Mouse (Mus musculus) liver, embryonic 15.5 days (tissue): ENCODE data around the gene Pgap3. TPM values are rescaled to one million over a fixed set of nuclear protein-coding genes. Genes with fewer than 3 reads are reported as not detected.

Experiments
- ATAC-seq: fragments of 200-750 bp; cut with Nextera tagmentation; 2 replicates; pipeline ENCODE4 v1.8.0; 2017; ENCODE audit warnings: moderate number of reproducible peaks, mild to moderate bottlenecking, moderate library complexity; ENCODE audit not compliant: insufficient read depth
- H3K27ac ChIP-seq: fragments of 300-500 bp; sonication (generic); replicated peaks from 2 replicates; pipeline ENCODE4 v1.5.1; 2015; ENCODE audit warnings: mild to moderate bottlenecking, inconsistent platforms
- H3K27me3 ChIP-seq: fragments of 300-500 bp; sonication (generic); 2 replicates; pipeline ENCODE4 v1.6.1; 2015; ENCODE audit warnings: mild to moderate bottlenecking, inconsistent platforms
- H3K36me3 ChIP-seq: fragments of 300-500 bp; sonication (generic); replicated peaks from 2 replicates; pipeline ENCODE4 v1.6.1; 2015; ENCODE audit warnings: moderate library complexity, mild to moderate bottlenecking, inconsistent platforms
- H3K4me1 ChIP-seq: fragments of 300-500 bp; sonication (generic); replicated peaks from 2 replicates; pipeline ENCODE4 v1.6.1; 2015; ENCODE audit warnings: inconsistent platforms
- H3K4me2 ChIP-seq: fragments of 300-500 bp; sonication (generic); 2 replicates; pipeline ENCODE4 v1.6.1; 2015; ENCODE audit warnings: moderate library complexity, mild to moderate bottlenecking, inconsistent platforms
- H3K4me3 ChIP-seq: fragments of 300-500 bp; sonication (generic); replicated peaks from 2 replicates; pipeline ENCODE4 v1.5.1; 2015; ENCODE audit warnings: mild to moderate bottlenecking, inconsistent platforms
- H3K9ac ChIP-seq: fragments of 300-500 bp; sonication (generic); 2 replicates; pipeline ENCODE4 v1.6.1; 2015; ENCODE audit warnings: moderate library complexity, mild to moderate bottlenecking, inconsistent platforms
- H3K9me3 ChIP-seq: fragments of 300-500 bp; sonication (generic); replicated peaks from 2 replicates; pipeline ENCODE4 v1.6.1; 2016; ENCODE audit warnings: inconsistent platforms
- WGBS: fragments of 180-500 bp; shearing (Covaris S2); methylation state at CpG from one replicate; pipeline ENCODE4 v1.1.7; 2015; ENCODE audit warnings: mixed read lengths; ENCODE audit not compliant: insufficient replicate concordance; 5-methylcytosine and 5-hydroxymethylcytosine counted together
- polyA plus RNA-seq: library from polyadenylated mRNA; unstranded; fragments of >200 nt; fragmentation: Nextera tagmentation; extraction: Ambion mirVana; gene quantifications from 2 replicates; pipeline ENCODE4 v1.2.1, GENCODE M21; 2015

The Pgap3 gene
- polyA plus RNA-seq, 1 experiment from 2014 or later, result 3.3 TPM

DNA sequence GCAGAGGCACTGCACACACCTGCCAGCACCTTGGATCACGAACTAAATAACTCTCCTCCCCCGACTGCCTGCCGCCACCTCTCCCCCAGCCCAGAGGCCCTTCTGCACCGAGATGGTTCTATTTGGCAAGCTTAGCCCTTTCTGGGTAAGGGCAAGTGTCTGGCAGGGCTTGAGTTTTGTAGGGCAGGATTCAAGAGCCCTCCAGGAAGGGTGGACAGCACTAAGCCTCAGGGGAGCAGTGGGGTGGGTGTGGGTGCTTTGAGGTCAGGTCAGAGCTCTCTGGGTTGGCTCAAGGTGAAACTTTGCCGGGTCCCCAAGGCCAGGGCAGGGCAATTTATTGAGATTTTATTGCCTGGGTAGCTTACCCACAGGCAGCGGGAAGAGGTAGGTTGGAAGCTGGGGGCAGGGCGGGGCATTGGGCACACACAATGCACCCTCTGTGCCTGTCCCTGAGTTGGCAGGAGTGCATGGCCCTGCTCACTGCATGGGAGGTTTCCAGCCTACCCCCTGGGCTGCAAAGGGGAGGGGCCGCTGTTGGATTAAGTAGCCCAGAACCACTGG lies 46.6 kb downstream of the Pgap3 start:
- no peaks in the 10 kb centered on the region for H3K36me3 ChIP-seq
- H3K4me2 ChIP-seq, result no peak overlapping the region
- no peak for ATAC-seq
- 40% methylated on average over 8 of the region's 8 CpGs for WGBS
- no peak overlapping the region for H3K27ac ChIP-seq
- H3K9ac ChIP-seq, result no peak overlapping the region
- H3K27me3 ChIP-seq, result peaks cover 66% of the 10 kb centered on the region
- peaks cover 32% of the 10 kb centered on the region for H3K4me1 ChIP-seq
- H3K4me3 ChIP-seq, result no peak overlapping the region
- H3K9me3 ChIP-seq, result no peaks in the 10 kb centered on the region

GRCm38 (mm10) chr11:98352272-98352990 lies 47.9 kb downstream of the Pgap3 start:
- no peak for ATAC-seq
- peaks cover 79% of the 10 kb centered on the region for H3K27me3 ChIP-seq

DNA sequence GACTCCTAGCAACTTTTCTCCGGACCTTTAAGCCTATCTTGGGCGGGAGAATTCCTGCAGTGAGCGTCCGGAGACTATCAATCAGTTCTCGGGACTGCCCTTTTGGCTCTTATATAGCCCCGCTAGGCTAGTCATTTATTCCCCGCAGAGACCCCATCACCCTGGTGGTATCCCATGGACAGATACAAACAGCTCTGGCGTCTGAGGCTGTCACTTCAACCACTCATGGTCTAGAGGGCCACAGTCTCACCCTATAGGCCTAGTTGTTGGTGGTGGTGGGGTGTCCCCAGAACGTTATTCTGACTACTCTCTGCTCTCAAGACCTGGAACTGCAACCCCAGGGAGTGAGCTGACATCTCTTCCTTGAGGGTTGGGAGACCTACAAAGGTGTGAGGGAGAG lies 51.0 kb downstream of the Pgap3 start:
- ATAC-seq, result no peak
- H3K4me3 ChIP-seq, result 0 out of 2 replicates have a peak overlapping the region, but pooled peaks have one; percentile 30
- H3K27ac ChIP-seq, result no peak overlapping the region
- H3K27me3 ChIP-seq, result peaks cover 98% of the 10 kb centered on the region
- H3K9me3 ChIP-seq, result no peaks in the 10 kb centered on the region
- H3K9ac ChIP-seq, result no peak overlapping the region
- H3K4me2 ChIP-seq, result no peak overlapping the region
- no peaks in the 10 kb centered on the region for H3K36me3 ChIP-seq
- 11% methylated on average over 9 of the region's 9 CpGs for WGBS
- H3K4me1 ChIP-seq, result peaks cover 14% of the 10 kb centered on the region

More at GRCm38 (mm10) chr11:98352272-98352990, 47.9 kb downstream of the Pgap3 start:
- Histone ChIP-seq H3K4me1 (peaks cover 31% of the 10 kb centered on the region), H3K9me3 (no peaks in the 10 kb centered on the region), H3K36me3 (no peaks in the 10 kb centered on the region), H3K4me3 (no peak overlapping the region), H3K27ac (no peak overlapping the region), H3K4me2 (no peak overlapping the region), H3K9ac (no peak overlapping the region)
- WGBS, result 56% methylated on average over 18 of the region's 18 CpGs

DNA sequence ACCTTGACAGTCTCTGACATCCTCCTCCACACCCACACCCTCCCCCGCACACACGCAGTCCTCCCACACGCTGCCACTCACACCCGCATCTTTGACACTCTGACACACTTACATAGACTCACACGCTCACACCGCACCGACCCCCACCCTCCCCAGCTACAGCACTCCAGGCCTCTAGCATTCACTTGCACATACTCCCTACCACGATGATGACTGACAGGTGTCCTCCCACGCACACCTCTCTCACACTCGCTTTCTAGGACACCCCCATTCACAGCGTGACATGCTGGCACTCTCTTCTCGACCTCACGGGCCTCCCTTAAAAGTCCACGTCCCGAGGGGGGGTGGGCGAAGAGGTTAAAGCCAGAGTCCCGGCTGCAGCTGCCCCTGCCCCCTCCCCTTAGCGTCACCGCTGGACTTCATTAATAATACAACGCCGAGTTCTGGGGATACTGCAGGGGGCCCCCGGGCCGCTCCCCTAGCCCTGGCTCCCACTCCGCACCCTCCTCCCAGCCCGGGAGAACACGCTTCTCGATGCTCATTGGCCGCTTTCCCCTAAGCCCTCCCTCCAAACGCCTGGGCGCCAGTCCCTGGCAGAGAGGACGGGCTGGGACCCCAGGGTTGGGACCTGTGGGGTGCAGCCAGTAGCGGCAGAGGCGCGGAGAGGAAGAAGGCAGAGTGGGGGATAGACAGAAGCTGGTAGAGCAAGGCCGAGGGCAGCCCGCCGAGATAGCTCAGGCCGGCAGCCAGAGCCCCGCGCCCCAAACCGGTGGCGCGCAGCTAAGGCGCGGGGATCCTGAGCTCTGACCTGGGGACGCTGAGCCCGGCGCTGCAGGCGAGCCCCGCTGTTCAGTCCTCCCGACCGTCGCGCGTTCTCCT lies 52.0 kb downstream of the Pgap3 start, which contains the start of gene Ppp1r1b:
Ppp1r1b (plus strand) TSS at position 322 of the 879 bp plus-strand sequence.
- ATAC-seq, result no peak
- H3K9me3 ChIP-seq, result no peaks in the 10 kb centered on the region
- H3K27ac ChIP-seq, result no peak within 1 kb of the TSS
- H3K4me2 ChIP-seq, result peak within 1 kb of the TSS; percentile 56
- H3K4me1 ChIP-seq, result peaks cover 14% of the 10 kb centered on the region
- H3K27me3 ChIP-seq, result peaks cover 95% of the 10 kb centered on the region
- H3K9ac ChIP-seq, result no peak within 1 kb of the TSS
- H3K4me3 ChIP-seq, result peak within 1 kb of the TSS; percentile 30
- WGBS, result 2% methylated on average over 55 of the region's 55 CpGs
- H3K36me3 ChIP-seq, result no peaks in the 10 kb centered on the region

DNA sequence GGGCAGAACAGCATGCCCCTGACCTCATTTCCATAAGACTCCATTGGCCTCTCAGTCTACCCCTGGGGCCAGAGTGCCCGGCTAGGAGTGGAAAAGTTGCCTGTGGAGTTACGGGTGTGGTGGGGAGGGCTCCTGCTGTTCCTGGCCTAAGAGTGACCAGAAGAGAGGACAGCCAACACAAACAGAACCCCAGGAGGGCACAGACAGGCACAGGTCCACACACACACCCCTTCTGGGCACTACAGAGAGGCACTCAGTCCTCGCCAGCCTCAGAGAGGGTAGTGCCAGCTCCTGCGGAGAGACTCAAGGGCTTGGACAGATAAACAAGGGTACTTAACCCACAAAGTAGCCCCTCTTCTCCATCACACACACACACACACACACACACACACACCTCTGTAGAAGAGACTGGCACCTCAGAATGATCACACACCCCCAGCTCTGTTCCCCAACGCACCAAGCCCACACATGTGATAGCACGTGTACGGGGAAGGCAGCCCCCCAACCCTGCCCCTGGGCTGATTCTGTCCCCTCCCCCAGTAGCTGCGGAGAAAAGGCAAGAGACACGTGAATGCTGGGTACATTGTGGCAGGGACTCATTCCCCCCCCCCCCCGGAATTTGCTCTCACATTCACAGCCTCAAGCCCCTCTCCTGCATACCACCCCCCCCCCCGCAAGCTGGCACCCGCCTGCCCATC lies 52.8 kb downstream of the Pgap3 start:
- 8% methylated on average over 12 of the region's 12 CpGs for WGBS
- peaks cover 95% of the 10 kb centered on the region for H3K27me3 ChIP-seq
- H3K4me2 ChIP-seq, result no peak overlapping the region
- peaks cover 14% of the 10 kb centered on the region for H3K4me1 ChIP-seq
- H3K9ac ChIP-seq, result no peak overlapping the region
- no peaks in the 10 kb centered on the region for H3K36me3 ChIP-seq
- no peak overlapping the region for H3K27ac ChIP-seq
- no peaks in the 10 kb centered on the region for H3K9me3 ChIP-seq
- H3K4me3 ChIP-seq, result no peak overlapping the region
- no peak for ATAC-seq

DNA sequence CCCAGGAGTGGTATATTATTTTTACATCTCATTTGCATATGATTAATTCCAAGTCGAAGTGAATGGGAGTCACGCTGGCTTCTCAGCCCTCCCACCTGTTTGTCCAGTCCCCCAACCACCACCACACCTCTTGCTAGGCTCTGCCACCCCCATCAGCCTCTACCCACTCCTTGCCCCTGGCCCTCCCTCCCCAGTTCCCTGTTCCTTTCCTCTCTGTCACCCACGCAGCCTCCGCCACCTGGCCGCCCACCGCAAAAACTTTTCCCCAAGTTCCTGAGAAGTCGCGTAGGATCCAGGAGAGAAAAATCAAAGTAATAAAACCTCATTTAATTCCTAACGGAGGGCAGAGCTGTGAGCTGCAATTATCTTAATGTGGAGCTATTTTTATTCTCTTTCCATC lies 54.1 kb downstream of the Pgap3 start:
- no peaks in the 10 kb centered on the region for H3K36me3 ChIP-seq
- H3K4me3 ChIP-seq, result no peak overlapping the region
- no peaks in the 10 kb centered on the region for H3K9me3 ChIP-seq
- 17% methylated on average over 9 of the region's 9 CpGs for WGBS
- no peak for ATAC-seq
- H3K27me3 ChIP-seq, result peaks cover 95% of the 10 kb centered on the region
- no peak overlapping the region for H3K9ac ChIP-seq
- H3K4me1 ChIP-seq, result peaks cover 18% of the 10 kb centered on the region
- H3K27ac ChIP-seq, result no peak overlapping the region
- H3K4me2 ChIP-seq, result no peak overlapping the region

DNA sequence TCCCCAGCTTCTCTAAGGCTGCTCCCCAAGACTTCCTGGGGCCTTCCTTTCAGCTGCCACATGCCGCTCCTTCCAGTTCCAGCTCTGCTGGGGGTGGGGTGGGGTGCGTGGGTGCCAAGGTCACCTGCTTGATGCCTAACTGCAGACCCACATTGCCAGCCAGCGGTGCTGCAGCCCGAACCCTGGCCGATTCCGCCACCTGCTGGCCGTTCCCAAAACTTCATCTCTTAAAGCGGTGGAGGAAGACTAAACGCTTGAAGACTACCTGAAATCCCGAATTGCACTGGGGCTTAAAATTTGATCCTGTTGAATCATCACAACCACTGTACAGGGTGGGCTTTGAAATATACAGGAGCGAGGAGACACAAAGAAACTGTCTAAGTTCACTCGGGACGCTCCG lies 55.0 kb downstream of the Pgap3 start:
- H3K4me1 ChIP-seq, result peaks cover 18% of the 10 kb centered on the region
- H3K9me3 ChIP-seq, result no peaks in the 10 kb centered on the region
- no peak for ATAC-seq
- 0 out of 2 replicates have a peak overlapping the region, but pooled peaks have one; percentile 23 for H3K4me2 ChIP-seq
- peaks cover 94% of the 10 kb centered on the region for H3K27me3 ChIP-seq
- 1% methylated on average over 14 of the region's 14 CpGs for WGBS
- no peak overlapping the region for H3K27ac ChIP-seq
- H3K9ac ChIP-seq, result no peak overlapping the region
- H3K36me3 ChIP-seq, result no peaks in the 10 kb centered on the region
- no peak overlapping the region for H3K4me3 ChIP-seq

- Histone ChIP-seq H3K9ac (no peak overlapping the region), H3K4me3 (no peak overlapping the region), H3K27ac (no peak overlapping the region), H3K36me3 (no peaks in the 10 kb centered on the region), H3K4me1 (peaks cover 19% of the 10 kb centered on the region), H3K27me3 (peaks cover 94% of the 10 kb centered on the region), H3K9me3 (no peaks in the 10 kb centered on the region), H3K4me2 (peak overlapping the region; percentile 54)
- 3% methylated on average over 29 of the region's 29 CpGs for WGBS
- peak; percentile 55; the same call in 1 of the 2 replicates for ATAC-seq
Measured at GRCm38 (mm10) chr11:98342000-98342945, 58.0 kb downstream of the Pgap3 start.

DNA sequence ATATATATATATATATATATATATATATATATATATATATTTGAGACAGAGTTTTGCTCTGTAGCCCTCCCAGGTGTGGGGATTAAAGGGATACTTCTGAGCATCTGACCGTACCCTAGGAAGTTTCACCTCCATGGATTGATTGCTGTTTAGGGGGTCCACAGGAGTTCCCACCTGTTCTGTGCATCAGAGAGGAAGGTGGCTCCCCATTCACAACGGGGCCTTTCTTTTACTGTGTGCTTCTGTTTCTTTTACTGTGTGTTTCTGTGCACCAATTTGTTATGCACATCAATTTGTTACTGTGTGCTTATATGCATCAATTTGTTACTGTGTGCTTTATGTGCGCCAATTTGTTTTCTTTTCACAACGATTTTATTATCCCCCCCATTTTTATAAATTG lies 59.1 kb downstream of the Pgap3 start:
- no peak overlapping the region for H3K4me2 ChIP-seq
- H3K4me1 ChIP-seq, result peaks cover 19% of the 10 kb centered on the region
- 46% methylated on average over 4 of the region's 4 CpGs for WGBS
- H3K4me3 ChIP-seq, result no peak overlapping the region
- no peak for ATAC-seq
- no peaks in the 10 kb centered on the region for H3K36me3 ChIP-seq
- H3K27ac ChIP-seq, result no peak overlapping the region
- peaks cover 94% of the 10 kb centered on the region for H3K27me3 ChIP-seq
- H3K9ac ChIP-seq, result no peak overlapping the region
- no peaks in the 10 kb centered on the region for H3K9me3 ChIP-seq

- H3K9me3 ChIP-seq, result no peaks in the 10 kb centered on the region
- 9% methylated on average over 4 of the region's 4 CpGs for WGBS
- no peak overlapping the region for H3K4me2 ChIP-seq
- no peak for ATAC-seq
- no peak overlapping the region for H3K9ac ChIP-seq
- no peak overlapping the region for H3K4me3 ChIP-seq
- H3K27ac ChIP-seq, result no peak overlapping the region
- H3K4me1 ChIP-seq, result peaks cover 19% of the 10 kb centered on the region
- no peaks in the 10 kb centered on the region for H3K36me3 ChIP-seq
- H3K27me3 ChIP-seq, result peaks cover 94% of the 10 kb centered on the region
Measured at GRCm38 (mm10) chr11:98340597-98340996, 59.7 kb downstream of the Pgap3 start.
